Mouse (Mus musculus) myocyte (in vitro differentiated cells): ENCODE data around the gene Dnajb13.

Experiments
- MAX ChIP-seq: IDR thresholded peaks from one replicate; pipeline ENCODE4 v1.6.1; 2011; ENCODE audit warnings: low read depth, mild to moderate bottlenecking, control low read depth
- POLR2A ChIP-seq: IDR thresholded peaks from one replicate; pipeline ENCODE4 v1.6.1; 2011; ENCODE audit warnings: low read depth, mild to moderate bottlenecking, control low read depth, moderate library complexity; ENCODE audit not compliant: insufficient read length
- POLR2AphosphoS2 ChIP-seq: IDR thresholded peaks from one replicate; pipeline ENCODE4 v1.6.1; 2011; ENCODE audit warnings: low read depth, control low read depth; ENCODE audit not compliant: insufficient read length

GRCm38 (mm10) chr7:100522222-100522621 is 7.5 kb upstream of the Dnajb13 start:
- TF ChIP-seq POLR2AphosphoS2: no peak
- TF ChIP-seq POLR2A: no peak
- no peak for TF ChIP-seq MAX
